Mouse (Mus musculus) layer of hippocampus, postnatal 36 days (tissue): ENCODE results near the gene Spred3. TPM values are rescaled to one million over a fixed set of nuclear protein-coding genes. Genes with fewer than 3 reads are reported as not detected.

Experiments used
- DNase-seq, 2 experiments: peaks; one replicate each; pipeline ENCODE4 v3.0.0; 2022
- total RNA-seq, 2 experiments: library from RNA; stranded (reverse); gene quantifications; 2 replicates each; pipeline ENCODE4 v1.2.3; 2021

Gene Spred3
- total RNA-seq, 2 experiments from 2014 or later = 45.3 to 51.0 TPM

DNA sequence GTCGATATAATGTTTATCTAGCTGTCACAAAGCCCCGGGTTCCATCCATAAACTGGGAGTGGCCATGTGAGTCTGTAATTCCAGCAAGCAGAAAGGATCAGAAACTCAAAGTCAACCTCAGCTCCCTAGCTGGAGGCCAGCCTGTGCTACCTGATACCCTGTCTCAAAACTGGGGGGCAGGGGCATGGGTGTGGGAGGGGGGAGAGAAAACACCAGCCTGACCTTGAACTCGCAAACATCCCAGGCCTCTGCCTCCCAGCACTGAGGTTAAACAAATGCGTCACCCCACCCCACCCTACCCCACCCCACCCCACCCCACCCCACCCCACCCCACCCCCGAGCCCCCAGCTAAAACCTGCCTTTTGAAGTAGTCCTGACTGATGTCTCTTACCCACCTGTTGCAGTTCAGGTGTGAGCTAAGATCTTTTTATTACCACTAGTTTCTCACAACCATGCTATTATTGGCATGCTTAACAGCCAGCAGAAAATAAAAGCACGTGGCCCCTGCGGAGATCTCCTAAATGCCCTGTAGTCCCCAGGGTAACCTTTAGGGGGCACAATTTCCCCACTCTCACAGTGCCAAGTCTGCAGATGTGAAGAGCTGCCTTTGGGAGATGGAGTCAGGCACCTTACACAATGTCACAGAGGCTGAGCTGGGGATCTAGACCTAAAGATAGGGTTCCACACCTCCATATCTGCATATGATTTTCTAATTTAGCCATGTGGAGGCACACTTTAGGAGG lies 43.9 kb downstream of the Spred3 start:
- DNase-seq = no peak

DNA sequence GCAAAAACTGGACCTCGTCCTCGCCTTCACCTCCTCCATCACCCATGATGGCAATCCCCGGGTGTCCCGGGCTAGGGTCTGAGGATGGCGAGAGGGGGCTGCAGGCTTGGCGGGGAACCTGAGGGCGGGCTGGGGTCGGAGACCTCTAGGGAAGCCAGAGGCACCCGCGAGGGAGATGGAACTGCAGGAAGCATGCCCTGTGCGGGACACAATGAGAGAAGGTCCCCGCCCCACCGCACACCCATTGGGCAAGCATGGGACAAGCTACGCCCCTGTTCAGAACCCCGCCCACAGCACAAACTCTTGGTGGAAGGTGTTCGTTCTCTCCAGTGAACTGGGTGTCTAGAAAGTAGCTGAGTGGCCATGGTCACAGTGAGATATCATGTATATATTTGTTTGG lies 45.2 kb downstream of the Spred3 start, which contains the start of gene Ryr1:
Gene Ryr1, minus strand, starts transcription at position 210 of the 400 bp plus-strand sequence.
- no peak for DNase-seq

DNA sequence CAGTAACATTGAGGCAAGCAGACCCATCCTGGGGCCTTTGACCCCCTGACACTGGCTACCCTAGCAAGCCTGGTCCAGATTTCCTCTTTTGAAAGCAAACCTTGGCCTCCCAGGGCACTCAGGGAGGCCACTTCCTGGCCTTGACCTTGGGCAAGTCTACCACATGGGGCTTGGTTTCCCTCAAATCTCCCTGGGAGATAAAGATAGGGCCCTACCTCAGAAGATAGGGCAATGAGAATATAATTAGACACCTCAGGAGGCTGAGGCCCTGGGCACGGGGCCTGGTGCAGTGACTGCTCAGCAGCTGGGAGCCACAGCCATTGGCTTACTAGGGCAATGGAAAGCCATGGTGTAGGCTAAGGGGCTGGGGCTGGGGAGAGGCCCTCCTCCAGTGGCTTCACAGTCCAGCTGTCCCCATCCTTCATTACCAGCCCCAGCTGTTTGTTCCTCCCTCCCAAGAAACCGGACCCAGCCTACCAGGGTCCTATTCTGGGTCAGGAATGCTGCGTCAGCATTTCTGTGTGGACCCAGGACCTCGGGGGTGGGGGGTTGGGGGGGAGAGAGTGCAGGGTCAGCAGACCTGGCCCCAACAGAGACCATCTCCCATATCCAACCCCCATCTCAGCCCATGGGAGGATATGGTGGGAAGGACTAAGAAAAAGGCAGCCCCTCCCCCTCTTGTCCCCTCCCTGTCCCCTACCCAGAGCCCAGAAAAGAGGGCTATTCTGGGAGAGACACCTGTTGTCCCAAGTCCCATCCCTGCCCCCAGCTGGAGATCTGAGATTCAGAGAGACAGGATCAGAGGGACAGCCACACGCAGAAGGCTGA lies 46.5 kb downstream of the Spred3 start:
- no peak for DNase-seq

DNA sequence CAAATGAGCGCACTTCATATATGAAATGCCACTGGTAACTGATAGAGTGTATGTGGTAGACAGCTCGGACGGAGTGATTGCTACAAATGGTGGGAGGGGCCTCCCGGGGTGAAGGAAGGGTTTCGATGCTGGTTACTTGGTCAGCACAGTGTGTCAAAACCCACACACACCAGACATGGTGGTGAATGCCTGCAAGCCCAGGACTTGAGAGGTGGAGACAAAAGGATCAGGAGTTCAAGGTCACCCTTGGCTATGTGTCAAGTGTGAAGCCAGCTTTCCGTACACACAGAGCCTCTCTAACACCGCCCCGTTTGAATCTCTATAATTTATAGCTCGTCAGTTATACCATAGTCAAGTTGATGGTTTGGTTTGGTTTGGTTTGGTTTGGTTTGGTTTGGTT lies 47.4 kb downstream of the Spred3 start:
- no peak for DNase-seq

DNA sequence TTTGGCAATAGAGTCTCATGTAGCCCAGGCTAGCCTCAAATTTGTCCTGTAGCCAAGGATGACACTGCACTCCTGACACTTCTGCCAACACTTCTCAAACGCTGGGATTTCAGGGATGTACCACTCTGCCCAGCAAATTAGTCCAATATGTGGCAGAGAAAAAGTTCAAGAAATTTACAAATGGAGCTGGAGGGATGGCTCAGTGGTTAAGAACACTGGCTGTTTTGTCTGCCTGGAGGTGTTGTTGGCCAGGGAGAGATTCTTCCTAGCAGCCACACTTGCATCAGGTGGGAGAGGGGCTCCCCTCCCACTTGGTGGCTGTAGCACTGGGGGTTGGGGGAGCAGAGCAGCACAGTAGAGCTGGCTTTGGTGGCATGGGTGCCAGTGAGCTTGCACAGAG lies 50.7 kb downstream of the Spred3 start:
- no peak for DNase-seq

DNA sequence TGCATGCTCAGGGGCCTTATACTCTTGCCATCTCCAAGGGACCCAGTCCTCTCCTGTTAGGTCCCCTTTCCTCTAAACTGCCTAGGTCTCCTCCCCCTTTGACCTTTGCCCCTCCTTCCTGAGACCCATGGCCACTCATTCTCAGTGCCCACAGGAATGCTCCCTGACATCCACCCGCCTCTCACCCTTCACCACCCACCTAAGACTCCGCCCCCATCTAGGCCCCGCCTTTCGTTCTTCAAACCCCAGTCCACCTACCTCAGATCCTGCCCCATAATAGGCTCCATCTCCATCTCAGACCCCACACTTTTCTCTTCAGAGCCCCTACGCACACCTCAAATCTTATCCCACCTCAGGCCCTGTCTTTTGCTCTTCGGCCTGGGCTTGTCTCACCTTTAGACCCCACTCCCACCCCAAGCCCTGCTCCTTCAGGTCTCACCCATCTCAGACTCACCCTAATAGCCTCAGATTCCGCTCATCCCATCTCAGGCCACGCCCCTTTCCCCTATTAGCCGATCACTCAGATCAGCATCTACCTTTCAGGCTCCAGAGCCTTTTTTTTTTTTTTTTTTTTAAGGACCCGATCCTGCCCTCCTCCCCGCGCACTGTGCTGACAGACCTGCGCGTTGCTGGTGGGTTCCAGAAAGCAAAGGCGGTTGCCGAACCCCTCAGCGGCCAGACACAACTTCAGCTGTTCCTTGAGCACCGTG lies 51.9 kb downstream of the Spred3 start:
- no peak for DNase-seq

DNA sequence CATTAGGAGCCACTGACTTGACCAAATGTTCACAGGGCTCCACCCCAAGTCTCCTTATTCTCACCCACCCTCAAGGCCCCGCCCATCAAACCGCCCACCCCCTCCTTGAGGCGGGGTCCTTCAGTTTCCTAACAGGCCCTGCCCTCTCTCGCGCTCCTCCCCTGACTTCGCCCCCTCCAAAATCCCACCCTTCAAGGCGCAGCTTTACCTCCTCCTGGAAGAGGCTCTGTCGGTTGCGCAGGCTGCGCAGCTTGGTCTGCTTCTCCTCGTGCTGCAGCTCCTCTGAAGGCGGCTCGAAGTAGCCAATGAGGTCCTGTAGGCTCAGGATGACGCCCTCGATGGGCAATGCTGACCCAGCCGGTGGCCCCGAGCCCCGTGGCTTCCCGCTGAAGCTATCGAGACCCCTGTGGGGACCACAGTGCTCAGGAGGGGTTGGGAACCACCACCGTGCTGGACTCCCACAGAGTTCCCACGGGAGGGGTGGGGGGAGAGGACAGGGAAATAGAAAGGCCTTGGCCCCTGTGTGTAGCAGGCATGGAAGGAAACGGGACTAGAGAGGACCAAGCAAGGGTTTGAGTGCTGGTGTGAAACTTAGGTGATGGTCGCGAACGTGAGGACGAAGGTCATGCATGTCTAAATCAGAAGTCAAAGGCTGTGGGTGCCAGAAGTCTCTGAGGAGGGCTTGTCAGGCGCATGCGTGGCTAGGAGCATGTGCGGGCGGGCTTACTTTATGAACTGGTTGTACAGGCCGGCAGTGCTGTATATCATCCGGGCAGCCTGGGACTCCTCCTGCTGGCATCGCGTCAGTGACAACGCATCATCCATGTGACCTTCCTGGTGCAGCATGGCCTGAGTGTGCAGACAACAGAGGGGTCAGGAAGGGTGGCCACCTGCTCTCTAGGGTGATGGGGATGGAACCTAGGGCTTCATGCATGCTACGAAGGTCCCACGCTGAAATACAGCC lies 60.9 kb downstream of the Spred3 start:
- peak; percentile 19 to 20 for DNase-seq

Other genes with a start within 250 kb of the Spred3 start
- gene Actn4, start 208.1 kb downstream of the Spred3 start, total RNA-seq = 100 to 1,000 TPM; 121 to 130 TPM
- gene Eif3k, start 188.5 kb downstream of the Spred3 start, total RNA-seq = 100 to 1,000 TPM; 190 to 196 TPM
- 1 to 10 TPM; 1.7 to 1.9 TPM for gene Map4k1, start 188.4 kb downstream of the Spred3 start, total RNA-seq
- 10 to 100 TPM; 13.9 to 17.7 TPM for gene Ryr1, start 45.2 kb downstream of the Spred3 start, total RNA-seq
- 1 to 10 TPM; 1.1 to 1.7 TPM for gene Rasgrp4, start 35.6 kb downstream of the Spred3 start, total RNA-seq
- gene Fam98c, start 14.2 kb downstream of the Spred3 start, total RNA-seq = 10 to 100 TPM; 30.0 to 32.1 TPM
- under 1 TPM; 0.76 to 0.77 TPM for gene Ggn, start 201 bp downstream of the Spred3 start, total RNA-seq
- gene Psmd8, start 10.3 kb upstream of the Spred3 start, total RNA-seq = 100 to 1,000 TPM; 136 to 154 TPM
- gene Catsperg1, start 43.6 kb upstream of the Spred3 start, total RNA-seq = 1 to 10 TPM; 1.7 to 1.9 TPM
- 1 to 10 TPM; 2.1 to 2.6 TPM for gene Kcnk6, start 62.1 kb upstream of the Spred3 start, total RNA-seq
- gene Yif1b, start 67.9 kb upstream of the Spred3 start, total RNA-seq = 10 to 100 TPM; 42.0 to 47.4 TPM
- not detected for gene 2200002D01Rik, start 78.1 kb upstream of the Spred3 start, total RNA-seq
- 10 to 100 TPM; 16.1 to 19.2 TPM for gene Spint2, start 111.5 kb upstream of the Spred3 start, total RNA-seq
- gene Ppp1r14a, start 118.9 kb upstream of the Spred3 start, total RNA-seq = 10 to 100 TPM; 25.9 to 26.0 TPM
- gene Dpf1, start 133.5 kb upstream of the Spred3 start, total RNA-seq = 100 to 1,000 TPM; 108 to 109 TPM